Mouse (Mus musculus) kidney, postnatal 25 days (tissue): ENCODE data around the gene Mapk8ip2.

Source experiments
- DNase-seq, 2 experiments: peaks; one replicate each; pipeline ENCODE4 v3.0.0; 2021; ENCODE audit warnings: mixed read lengths in 2 of 2

Gene Mapk8ip2

DNA sequence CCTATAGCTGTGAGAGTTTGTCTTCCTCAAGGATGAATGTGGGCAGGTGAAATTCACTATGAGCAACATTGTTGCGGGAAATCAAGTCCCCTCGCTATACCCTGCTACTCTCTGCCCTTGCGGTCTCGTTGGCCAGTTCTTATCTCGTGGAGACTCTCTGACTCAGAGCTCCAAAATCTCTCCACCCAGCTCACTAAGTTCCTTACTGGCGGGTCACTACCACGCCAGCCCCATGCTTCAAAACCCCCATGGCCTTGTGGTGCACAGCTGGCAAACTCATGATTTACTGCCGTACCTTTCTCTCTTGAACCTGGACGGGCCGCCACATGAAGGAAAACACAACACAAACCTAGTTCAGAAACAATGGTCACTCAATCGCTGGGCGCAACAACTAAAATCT is 34.5 kb downstream of the Mapk8ip2 start:
- no peak for DNase-seq

DNA sequence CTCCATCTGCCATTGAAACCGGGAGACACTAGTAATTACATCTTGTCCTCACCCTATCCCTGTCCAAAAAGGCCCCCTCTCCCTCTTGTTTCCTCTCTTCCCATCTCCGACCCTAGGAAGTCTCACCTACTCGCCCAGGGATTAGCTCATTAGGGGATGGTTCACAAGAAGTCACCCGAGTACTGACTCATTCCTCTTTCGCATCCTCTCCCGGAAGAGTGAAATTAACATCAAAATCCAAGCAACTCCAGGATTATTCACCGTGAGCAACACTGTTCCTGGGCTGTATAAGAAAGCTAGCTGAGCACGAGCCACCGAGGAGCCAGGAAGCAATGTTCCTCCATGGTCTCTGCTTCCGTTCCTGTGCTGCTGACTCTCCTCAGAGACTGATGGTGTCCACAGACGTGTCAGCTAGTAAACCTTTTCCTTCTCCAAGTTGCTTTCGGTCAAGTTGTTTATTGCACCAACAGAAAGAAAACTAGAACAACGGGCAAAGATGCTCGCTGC is 35.0 kb downstream of the Mapk8ip2 start:
- no peak for DNase-seq

DNA sequence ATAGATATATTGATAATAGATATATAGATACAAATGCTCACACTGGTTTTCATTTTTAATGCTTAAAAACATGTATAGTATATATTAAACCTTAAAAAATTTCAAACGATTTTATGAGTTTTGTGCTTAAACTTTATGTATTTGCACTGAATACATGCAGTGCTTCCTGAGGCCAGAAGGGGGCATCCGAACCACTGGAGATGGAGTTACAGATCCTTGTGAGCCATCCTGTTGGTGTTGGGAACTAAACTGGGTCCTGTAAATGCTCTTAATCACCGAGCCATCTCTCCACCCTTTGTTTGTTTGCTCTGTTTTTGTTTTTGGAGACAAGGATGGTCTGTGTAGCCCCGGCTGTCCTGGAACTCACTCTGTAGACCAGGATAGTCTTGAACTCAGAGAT is 41.3 kb downstream of the Mapk8ip2 start:
- no peak for DNase-seq

DNA sequence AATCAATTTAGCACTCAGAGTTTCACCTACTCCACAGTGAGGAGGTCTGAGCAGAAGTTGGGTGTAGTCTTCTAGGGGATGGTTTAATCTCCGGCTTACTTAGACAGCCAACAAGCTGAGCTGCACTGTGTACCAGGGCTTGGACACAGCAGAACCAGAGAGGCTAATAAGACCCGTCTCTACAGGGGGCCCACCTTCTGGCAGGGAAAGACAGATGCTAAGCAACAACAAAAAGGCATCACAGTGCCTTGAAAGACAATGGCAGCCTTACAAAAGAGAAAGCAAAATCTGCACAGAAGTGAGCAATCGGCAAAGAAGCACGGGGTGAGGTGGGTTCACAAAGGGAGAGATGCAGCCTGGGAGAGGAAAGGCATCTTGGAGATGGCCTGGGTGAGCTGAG is 42.4 kb downstream of the Mapk8ip2 start:
- DNase-seq = no peak

DNA sequence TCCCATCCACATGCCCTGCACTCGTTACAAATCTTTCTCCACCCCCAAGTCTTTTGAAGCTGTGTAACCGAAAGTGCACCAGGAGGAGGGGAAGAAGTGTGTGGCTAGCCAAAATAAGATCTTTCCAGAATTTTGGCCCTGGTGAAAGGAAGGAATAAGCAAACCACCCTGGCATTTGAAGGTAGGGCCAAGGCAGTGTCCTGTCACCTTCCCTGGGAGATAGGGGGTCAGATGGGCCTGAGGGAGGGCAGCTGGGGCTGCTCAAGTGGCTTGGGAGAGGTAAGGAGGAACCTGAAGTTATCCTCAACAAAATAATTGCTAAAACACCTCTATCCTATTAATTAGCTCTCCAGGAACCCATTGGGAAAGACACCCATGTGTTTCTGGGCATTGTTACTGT is 43.1 kb downstream of the Mapk8ip2 start:
- DNase-seq = no peak

DNA sequence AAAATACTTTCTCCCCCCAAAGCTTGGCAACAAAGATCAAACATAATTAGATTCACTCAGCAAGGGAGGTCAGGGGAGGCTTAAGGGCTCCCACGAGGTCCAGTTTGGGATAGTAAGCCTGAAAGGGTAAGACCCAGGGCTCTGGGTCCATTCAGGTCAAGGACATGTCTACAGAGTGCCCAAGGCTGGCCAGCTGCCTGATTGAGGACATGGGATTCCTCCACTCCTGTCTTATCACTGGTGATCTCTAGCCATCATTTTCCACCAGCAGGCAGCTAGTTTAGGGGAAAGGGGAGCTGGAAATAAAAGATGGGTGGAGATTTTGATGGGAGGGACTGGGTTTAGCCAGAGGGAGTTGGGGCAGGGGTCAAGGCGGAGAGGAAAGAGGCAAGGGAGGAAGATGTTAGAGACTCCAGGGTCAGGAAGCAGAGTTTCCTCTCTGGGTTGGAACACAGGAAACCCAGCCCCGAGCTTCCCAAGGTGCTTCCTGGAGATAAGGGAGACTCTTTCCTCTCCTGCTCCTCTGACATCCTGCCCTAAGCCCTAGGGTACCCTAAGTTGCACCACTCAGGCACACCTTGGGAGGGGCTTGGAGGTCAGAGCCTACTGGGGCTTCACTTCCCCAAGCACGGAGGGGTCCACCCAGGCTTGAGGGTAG is 43.8 kb downstream of the Mapk8ip2 start:
- DNase-seq = peak; percentile 65 to 89

DNA sequence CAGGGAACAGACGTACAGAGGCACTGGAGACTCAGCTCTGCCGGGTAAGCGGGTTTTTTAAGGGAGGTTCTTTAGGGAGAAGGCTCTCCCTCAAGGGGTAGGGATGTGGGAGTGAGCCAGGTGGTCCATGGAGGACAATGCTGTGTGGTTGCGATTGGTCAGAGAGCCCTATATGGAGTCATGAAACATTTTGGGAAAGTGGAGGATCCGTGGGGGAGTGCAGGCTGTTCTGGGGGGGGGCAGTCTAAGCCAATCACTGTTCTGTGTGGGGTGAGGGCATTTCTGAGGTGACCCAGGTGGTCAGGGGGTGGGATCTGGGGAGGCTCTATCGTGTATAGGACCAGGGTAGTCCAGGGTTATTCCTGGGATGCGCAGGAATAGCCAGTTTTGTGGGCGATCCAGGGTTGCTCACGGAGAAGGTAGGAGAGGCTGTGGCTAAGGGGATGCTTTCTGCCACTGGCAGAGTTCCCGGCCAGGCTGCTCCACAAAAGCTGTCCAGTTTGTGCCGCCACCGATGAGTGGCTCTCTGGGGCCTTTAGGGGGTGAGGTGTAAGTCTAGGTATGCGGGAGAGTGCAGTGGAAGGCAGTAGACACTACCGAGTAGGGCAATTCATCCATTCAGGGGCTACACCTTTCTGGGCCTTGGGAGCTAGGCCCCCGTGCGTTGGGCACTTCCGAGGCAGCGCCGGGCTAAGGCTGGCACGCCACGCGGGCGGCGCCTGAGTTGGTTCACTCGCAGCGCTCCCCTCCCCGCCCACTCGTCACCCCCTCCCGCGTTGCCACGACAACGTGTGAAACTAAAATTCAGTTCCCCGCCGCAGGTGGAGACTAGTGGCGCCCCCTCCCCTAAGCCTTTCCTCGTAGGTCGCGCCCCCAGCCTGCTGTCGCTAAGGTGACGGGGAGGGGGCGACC is 44.6 kb downstream of the Mapk8ip2 start:
- DNase-seq = peak; percentile 48 to 60

DNA sequence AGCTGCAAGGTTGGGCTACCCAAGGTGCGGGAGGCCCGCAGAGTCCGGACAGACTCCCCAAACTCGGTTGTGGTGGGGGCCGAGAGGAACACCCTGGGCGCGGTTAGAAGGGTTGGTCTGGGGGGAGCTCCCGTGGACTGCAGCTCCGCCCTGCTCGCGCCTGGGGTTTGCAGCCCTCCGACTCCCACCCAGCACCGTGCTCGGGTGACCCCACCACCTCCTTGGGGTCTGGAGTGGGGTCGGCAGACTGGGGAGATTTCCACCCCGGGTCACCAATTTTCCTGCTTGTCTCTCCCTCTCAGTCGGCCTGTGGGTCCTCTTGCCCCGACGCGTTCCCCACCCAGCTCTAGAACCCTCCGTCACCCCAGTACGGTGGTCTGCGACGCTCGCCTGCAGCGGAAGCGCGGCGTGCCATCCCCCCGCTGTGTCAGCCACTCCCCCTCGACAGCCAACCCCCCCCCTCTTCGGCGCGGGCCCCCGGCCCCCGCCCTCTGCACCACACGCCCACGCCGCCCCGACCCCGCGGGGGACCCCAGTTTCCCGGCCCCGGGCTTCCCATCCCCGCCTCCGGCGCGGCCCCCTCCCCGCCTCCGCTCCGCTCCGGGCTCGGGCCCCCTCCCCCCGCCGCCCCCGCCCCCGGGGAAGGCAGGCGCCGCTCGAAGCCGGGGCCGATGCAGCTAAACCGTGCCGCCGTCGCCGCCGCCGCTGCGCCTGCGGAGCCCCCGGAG is 45.4 kb downstream of the Mapk8ip2 start, which contains the start of gene Shank3:
Gene Shank3 (plus strand): TSS at position 663 of the 728 bp plus-strand sequence.
- no peak for DNase-seq

DNA sequence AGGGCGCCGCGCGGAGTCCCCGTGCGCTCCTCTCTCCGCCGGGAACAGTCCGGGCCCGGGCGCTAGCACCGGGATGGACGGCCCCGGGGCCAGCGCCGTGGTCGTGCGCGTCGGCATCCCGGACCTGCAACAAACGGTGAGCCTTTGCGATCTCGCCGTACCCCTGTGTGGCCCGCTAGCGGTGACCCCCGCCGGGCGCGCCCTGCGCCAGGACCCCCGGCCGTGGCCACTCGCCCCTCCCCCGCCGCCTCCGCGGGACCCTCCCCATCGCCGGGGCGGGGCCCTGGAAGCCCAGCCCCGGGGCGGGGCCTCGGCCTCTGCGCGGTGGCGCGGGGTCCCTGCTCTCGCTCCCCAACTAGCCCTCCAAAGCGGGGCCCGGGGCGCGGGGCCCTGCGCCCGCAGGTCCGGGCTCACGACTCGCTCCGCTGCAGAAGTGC is 46.1 kb downstream of the Mapk8ip2 start:
- DNase-seq = peak; percentile 43 to 62

DNA sequence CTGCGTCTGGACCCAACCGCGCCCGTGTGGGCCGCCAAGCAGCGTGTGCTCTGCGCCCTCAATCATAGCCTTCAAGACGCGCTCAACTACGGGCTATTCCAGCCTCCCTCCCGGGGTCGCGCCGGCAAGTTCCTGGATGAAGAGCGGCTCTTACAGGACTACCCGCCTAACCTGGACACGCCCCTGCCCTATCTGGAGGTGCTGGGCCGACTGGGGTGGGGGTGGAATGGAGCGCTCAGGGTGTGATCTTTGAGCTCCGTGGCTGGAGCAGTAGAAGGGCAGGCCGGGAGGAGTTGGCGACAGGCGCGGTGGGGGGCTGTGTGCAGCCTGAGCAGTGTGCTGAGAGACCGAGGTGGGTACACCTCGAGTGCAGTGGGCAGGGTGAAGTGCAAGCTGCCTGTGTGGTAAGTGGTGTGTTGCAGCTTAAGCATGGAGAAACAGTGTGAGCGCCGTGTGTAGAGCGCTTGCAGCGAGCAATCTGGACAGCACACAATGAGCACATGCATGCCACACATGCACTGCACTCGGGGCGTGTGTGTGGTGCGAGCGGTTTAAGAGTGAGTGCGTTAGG is 46.6 kb downstream of the Mapk8ip2 start:
- DNase-seq = peak in 1 of 2 experiments; percentile 51

DNA sequence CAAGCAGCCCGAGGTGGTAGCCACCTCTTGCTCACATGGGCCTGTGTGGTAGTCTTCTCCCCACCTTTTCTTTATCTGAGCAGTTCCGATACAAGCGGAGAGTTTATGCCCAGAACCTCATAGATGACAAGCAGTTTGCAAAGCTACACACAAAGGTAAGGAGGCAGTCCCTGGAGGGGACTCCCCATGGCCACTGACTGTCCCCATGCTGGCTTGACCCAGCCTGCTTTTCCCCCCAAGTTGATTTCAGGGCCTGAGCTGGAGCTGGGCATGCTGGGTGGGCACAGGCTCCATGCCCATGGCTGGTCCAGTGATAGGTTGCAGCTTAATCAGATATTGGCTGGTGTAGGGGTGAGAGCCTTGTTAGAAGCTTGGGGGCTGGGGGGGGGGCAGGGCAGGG is 47.6 kb downstream of the Mapk8ip2 start:
- no peak for DNase-seq

DNA sequence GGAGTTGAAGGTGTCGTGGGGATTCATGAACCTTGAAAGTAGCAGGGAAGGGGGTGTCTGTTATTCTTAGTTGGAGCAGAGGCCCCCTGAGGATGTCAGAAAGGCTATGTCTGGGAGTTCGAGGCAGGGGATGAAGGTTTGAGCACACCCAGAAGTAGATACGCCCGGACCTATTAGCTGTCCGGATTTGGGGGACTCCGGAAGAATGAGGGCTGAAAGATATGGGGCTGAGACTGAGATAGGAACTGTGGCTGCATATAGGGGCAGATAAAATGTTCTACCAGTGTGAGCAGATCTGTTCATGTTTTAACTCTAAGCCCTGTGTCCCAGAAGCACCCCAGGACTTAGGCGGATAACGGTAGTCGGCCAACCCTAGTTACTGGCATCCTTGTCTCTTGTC is 51.1 kb downstream of the Mapk8ip2 start:
- DNase-seq = no peak

DNA sequence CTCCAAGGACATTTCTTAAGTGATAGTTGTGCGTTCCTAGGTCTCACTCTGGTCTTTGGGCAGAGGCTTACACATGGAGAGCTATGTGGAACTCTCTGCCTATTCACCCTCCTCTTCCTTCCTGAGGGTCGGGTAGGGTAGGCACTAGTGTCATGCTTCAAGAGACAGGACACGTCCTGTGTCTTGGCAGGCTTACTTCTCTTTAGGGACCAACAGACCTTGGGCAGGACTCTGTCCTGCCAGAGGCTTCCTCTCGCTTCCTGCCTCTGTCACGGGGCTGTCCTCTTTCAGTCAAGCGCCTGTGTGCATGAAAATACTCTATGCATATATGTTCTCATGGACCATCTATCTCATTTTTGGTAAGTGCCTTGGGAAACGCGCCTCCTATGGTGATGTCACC is 54.0 kb downstream of the Mapk8ip2 start:
- no peak for DNase-seq

DNA sequence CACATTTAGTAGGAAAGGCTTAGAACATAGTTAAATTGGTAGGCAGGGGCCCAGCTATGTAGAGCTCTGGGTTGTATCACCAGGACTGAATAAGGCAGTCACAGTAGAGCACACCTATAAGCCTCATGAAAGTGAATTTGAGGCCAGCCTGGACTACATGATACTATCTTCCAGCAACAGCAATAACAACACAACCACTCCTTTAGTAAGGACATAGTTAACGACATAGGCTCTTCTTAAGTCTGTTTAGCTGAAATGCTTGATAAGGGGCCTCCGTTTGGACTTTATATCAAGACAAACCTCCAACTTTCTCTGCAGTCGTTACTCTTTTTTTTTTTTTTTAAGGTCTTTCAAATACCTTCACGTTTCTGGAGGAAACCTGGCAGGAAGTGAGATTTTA is 59.0 kb downstream of the Mapk8ip2 start:
- no peak for DNase-seq
